ENCODE assay signal across 24 mouse cellular contexts in genomic region chr5:112349169-112349568, GRCm38 (mm10). TPM values are rescaled to one million over a fixed set of nuclear protein-coding genes. Genes with fewer than 3 reads are reported as not detected.
"Had no signal": no experiment of that assay in that cellular context is flagged by ENCODE, and none has a peak within 500 bp of the region (broad histone marks: within the 10 kb centered on the region; RNA-seq: fewer than 3 reads in every experiment).

No protein-coding gene starts in this region.

- H3K27me3 ChIP-seq: liver, embryonic 15.5 days; lung, embryonic 15.5 days; midbrain, embryonic 13.5 days; midbrain, embryonic 15.5 days; neural tube, embryonic 12.5 days; stomach, embryonic 15.5 days had no signal

- DNase-seq: liver, postnatal 0 days; lung, adult 2 months; lung, postnatal 14 days; lung, postnatal 36 days; right cerebral cortex, postnatal 14 days; thymus, adult 2 months; thymus, postnatal 25 days; thymus, postnatal 4 days had no signal

- H3K27ac ChIP-seq: liver, embryonic 15.5 days; lung, embryonic 15.5 days; macrophage; midbrain, embryonic 13.5 days; midbrain, embryonic 15.5 days; neural tube, embryonic 12.5 days; stomach, embryonic 15.5 days; stomach, postnatal 0 days had no signal

- H3K9ac ChIP-seq: liver, embryonic 15.5 days; liver, postnatal 0 days; lung, embryonic 15.5 days; midbrain, embryonic 13.5 days; midbrain, embryonic 15.5 days; neural tube, embryonic 12.5 days; stomach, embryonic 15.5 days had no signal

- H3K9me3 ChIP-seq: liver, embryonic 15.5 days; lung, embryonic 15.5 days; midbrain, embryonic 13.5 days; midbrain, embryonic 15.5 days; neural tube, embryonic 12.5 days; stomach, embryonic 15.5 days had no signal

- ATAC-seq: liver, postnatal 0 days; lung, postnatal 0 days; midbrain, embryonic 13.5 days; midbrain, embryonic 15.5 days had no signal

- H3K4me3 ChIP-seq: liver, embryonic 15.5 days; lung, embryonic 15.5 days; midbrain, embryonic 13.5 days; midbrain, embryonic 15.5 days; neural tube, embryonic 12.5 days; stomach, embryonic 15.5 days had no signal

- H3K4me2 ChIP-seq: liver, embryonic 15.5 days; lung, embryonic 15.5 days; midbrain, embryonic 11.5 days; midbrain, embryonic 13.5 days; midbrain, embryonic 15.5 days; neural tube, embryonic 12.5 days; stomach, embryonic 15.5 days had no signal

RNA-seq across cellular contexts. Expression of gene Gm6583, which starts 6.7 kb away (rescaled TPM):
- total RNA-seq: megakaryocyte progenitor cell, adult 5-6 weeks; midbrain, postnatal 0 days; monocyte, adult 5-6 weeks; neutrophil, adult 5-6 weeks had no signal
- polyA plus RNA-seq: lung, adult 2 months; midbrain, embryonic 11.5 days; midbrain, postnatal 0 days; spleen, adult 2 months; thymus, adult 2 months; urinary bladder, adult 2 months had no signal

RNA-seq across cellular contexts. Expression of gene Asphd2, which starts 45.5 kb away (rescaled TPM):
- total RNA-seq: megakaryocyte progenitor cell, adult 5-6 weeks; monocyte, adult 5-6 weeks; neutrophil, adult 5-6 weeks had no signal
- polyA plus RNA-seq: macrophage had no signal
